Mouse (Mus musculus): ENCODE data around the gene Slx1b. TPM values are rescaled to one million over a fixed set of nuclear protein-coding genes. Genes with fewer than 3 reads are reported as not detected.

Gene Slx1b
- 15.2 TPM for polyA plus RNA-seq (2014; fragmentation: Illumina TruSeq; extraction: RNeasy Lipid Tissue Mini Kit (QIAGEN cat#74804); ENCODE audit: low read depth, low replicate concordance)

DNA sequence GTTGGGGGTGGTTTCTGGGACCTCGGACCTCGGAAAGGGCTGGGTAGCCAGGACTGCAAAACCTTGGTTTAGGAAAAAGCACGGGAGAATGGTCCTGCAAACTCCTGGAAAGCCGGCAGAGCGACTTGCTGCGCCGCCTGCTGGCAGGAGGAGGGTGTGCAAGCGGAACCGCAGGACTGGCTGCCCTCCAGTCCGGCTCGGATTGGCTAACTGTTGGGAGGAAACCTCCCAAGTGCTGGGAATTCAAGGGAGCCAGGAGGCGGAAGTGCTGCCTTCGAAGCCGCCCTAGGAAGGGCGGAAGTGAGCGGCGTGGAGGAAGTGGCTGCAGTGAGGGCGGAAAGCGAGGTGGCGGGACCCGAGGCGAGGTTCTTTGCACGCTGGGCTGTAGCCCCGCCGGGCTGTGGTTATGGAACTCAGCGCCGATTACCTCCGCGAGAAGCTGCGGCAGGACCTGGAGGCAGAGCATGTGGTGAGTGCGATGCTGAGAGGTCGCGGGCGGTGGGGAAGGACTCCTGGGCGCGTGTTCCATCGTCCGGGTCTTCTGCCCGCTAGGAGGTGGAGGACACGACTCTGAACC is at the start of gene Slx1b:
Gene Slx1b (minus strand): TSS at position 154 of the 577 bp plus-strand sequence.

DNA sequence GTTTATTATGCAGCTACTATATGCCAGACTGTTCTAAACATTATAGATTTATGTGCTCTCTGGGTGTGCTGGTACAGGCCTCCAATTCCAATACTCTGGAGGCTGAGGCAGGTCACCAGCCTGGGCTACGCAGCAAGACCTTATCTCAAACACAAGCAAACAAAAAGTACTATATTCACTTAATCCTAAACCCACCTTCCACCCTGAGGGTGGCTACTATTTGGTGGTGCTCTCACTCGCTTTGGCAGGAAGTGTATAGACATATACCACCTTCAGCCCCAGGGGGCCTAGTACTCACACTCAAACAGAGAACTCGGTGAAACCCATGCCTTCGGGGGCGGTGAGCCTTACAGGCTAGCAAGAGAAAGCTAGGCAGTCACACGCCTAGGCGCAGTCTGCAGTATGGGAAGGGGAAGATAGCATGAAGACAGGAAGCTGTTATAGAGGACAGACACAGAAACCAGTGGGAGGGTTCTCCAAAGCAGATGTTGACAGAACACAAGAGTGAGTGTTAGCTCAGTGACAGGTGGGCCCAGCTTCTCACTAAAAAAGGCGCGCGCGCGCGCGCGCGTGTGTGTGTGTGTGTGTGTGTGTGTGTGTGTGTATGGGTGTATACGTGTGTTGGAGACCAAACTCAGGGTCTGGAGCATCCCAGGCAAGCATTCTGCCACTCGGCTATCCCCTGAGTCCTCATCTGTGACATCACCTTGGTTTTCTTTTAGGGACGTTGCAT is 12.0 kb upstream of the Slx1b start, which contains the start of gene Coro1a:
Gene Coro1a (minus strand): TSS at position 346 of the 733 bp plus-strand sequence.

DNA sequence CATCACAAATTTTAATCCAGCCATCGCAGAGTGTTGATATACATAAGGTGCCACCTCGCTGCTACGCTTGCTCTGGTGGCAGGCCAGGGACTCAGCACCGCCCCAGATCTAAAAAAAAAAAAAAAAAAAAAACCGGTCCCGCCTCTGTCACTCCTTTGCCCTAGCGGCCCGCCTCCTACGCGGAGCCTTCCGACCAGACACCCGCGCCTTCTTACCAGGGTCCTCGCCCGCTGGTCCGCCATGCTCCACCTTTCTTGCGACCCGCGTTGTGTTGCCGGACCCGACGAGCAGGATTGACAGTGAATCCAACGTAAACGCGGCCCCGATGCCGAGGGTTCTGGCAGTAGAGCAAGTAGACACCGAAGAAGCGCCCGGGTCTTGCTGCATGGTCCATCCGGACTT is 373 bp downstream of the Slx1b start, which contains the start of gene Bola2:
Gene Bola2 (plus strand): TSS at position 192 of the 402 bp plus-strand sequence.

DNA sequence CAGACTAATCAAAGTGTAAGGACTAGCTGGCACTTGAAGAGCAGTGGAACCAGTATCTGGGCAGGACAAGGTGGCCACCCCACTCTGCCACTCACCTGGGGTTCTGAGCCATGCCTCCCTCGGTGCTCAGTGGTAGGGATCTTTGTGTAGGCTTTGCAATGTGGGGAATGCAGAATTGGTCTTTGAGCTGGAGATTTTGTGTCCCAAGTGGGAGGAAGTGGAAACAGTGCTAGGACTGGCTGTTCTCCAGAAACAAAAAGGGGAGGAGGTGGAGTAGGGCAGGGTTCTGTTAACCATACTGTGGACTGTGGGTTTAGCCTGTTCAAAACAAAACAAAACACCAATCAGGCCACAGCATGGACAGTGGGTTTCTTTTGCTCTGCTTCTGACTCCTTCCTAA is 19.4 kb downstream of the Slx1b start, which contains the start of gene Sult1a1:
Gene Sult1a1 (minus strand): TSS at position 226 of the 400 bp plus-strand sequence.

DNA sequence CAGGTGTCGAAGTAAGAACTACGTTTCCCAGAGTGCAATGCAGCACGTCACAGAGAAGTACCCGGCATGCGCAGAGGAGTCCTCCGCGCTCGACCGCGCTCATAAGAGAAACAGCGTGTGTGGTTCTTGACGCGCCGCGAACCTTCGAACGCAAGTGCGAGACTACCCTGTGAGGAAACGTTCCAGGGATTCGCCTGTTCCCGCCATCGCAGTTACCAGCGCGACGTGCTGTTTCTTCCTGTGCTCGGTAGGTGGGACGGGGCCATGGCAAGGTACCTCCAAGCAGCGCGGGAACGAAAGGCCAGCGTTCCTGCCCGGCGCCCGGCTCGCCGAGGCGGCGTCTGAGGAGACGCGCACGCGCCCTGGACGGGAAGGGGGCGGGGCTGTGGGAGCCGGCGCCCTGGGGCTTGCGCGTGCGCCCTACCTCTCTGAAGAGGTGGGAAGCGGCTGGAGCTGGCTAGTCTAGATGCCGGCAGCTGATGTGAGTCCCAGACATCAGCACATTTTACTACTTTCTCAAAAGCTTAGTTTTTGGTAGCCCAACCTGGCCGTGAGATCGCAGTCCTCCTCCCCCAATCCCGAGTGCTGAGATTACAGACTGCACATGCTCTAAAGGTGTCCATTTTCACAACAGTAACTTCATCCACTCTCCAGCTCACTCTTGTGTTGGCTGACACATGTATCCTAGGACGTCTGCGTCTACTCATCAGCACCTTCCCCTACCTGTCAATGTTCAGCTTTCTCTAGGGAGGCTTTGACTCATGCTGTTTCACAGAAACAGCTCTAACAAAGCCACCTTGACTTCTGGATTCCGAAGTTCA is 46.1 kb downstream of the Slx1b start, which contains the start of gene Sgf29:
Gene Sgf29 (plus strand): TSS at position 79 of the 821 bp plus-strand sequence.

Other genes starting within 250 kb of the Slx1b start
- 0.65 TPM for gene Atp2a1, start 232.7 kb downstream of the Slx1b start, polyA plus RNA-seq (2014; fragmentation: Illumina TruSeq; extraction: RNeasy Lipid Tissue Mini Kit (QIAGEN cat#74804); ENCODE audit: low read depth, low replicate concordance)
- gene Sh2b1, start 220.4 kb downstream of the Slx1b start, polyA plus RNA-seq (2014; fragmentation: Illumina TruSeq; extraction: RNeasy Lipid Tissue Mini Kit (QIAGEN cat#74804); ENCODE audit: low read depth, low replicate concordance): 33.4 TPM
- 73.7 TPM for gene Tufm, start 208.4 kb downstream of the Slx1b start, polyA plus RNA-seq (2014; fragmentation: Illumina TruSeq; extraction: RNeasy Lipid Tissue Mini Kit (QIAGEN cat#74804); ENCODE audit: low read depth, low replicate concordance)
- gene Atxn2l, start 192.3 kb downstream of the Slx1b start, polyA plus RNA-seq (2014; fragmentation: Illumina TruSeq; extraction: RNeasy Lipid Tissue Mini Kit (QIAGEN cat#74804); ENCODE audit: low read depth, low replicate concordance): 84.6 TPM
- 119 TPM for gene Eif3c, start 129.4 kb downstream of the Slx1b start, polyA plus RNA-seq (2014; fragmentation: Illumina TruSeq; extraction: RNeasy Lipid Tissue Mini Kit (QIAGEN cat#74804); ENCODE audit: low read depth, low replicate concordance)
- gene Apobr, start 110.8 kb downstream of the Slx1b start, polyA plus RNA-seq (2014; fragmentation: Illumina TruSeq; extraction: RNeasy Lipid Tissue Mini Kit (QIAGEN cat#74804); ENCODE audit: low read depth, low replicate concordance): 34.2 TPM
- 55.2 TPM for gene Cln3, start 110.0 kb downstream of the Slx1b start, polyA plus RNA-seq (2014; fragmentation: Illumina TruSeq; extraction: RNeasy Lipid Tissue Mini Kit (QIAGEN cat#74804); ENCODE audit: low read depth, low replicate concordance)
- 0.42 TPM for gene Il27, start 100.8 kb downstream of the Slx1b start, polyA plus RNA-seq (2014; fragmentation: Illumina TruSeq; extraction: RNeasy Lipid Tissue Mini Kit (QIAGEN cat#74804); ENCODE audit: low read depth, low replicate concordance)
- 112 TPM for gene Nupr1, start 64.9 kb downstream of the Slx1b start, polyA plus RNA-seq (2014; fragmentation: Illumina TruSeq; extraction: RNeasy Lipid Tissue Mini Kit (QIAGEN cat#74804); ENCODE audit: low read depth, low replicate concordance)
- gene Sgf29, start 46.5 kb downstream of the Slx1b start, polyA plus RNA-seq (2014; fragmentation: Illumina TruSeq; extraction: RNeasy Lipid Tissue Mini Kit (QIAGEN cat#74804); ENCODE audit: low read depth, low replicate concordance): 23.6 TPM
- gene Sult1a1, start 19.4 kb downstream of the Slx1b start, polyA plus RNA-seq (2014; fragmentation: Illumina TruSeq; extraction: RNeasy Lipid Tissue Mini Kit (QIAGEN cat#74804); ENCODE audit: low read depth, low replicate concordance): 157 TPM
- 28.1 TPM for gene Bola2, start 383 bp downstream of the Slx1b start, polyA plus RNA-seq (2014; fragmentation: Illumina TruSeq; extraction: RNeasy Lipid Tissue Mini Kit (QIAGEN cat#74804); ENCODE audit: low read depth, low replicate concordance)
- 29.4 TPM for gene Coro1a, start 12.0 kb upstream of the Slx1b start, polyA plus RNA-seq (2014; fragmentation: Illumina TruSeq; extraction: RNeasy Lipid Tissue Mini Kit (QIAGEN cat#74804); ENCODE audit: low read depth, low replicate concordance)
- 92.1 TPM for gene Mapk3, start 63.8 kb upstream of the Slx1b start, polyA plus RNA-seq (2014; fragmentation: Illumina TruSeq; extraction: RNeasy Lipid Tissue Mini Kit (QIAGEN cat#74804); ENCODE audit: low read depth, low replicate concordance)
- 3.7 TPM for gene Gdpd3, start 70.5 kb upstream of the Slx1b start, polyA plus RNA-seq (2014; fragmentation: Illumina TruSeq; extraction: RNeasy Lipid Tissue Mini Kit (QIAGEN cat#74804); ENCODE audit: low read depth, low replicate concordance)
- 135 TPM for gene Ypel3, start 81.2 kb upstream of the Slx1b start, polyA plus RNA-seq (2014; fragmentation: Illumina TruSeq; extraction: RNeasy Lipid Tissue Mini Kit (QIAGEN cat#74804); ENCODE audit: low read depth, low replicate concordance)
- 1.4 TPM for gene Tbx6, start 85.7 kb upstream of the Slx1b start, polyA plus RNA-seq (2014; fragmentation: Illumina TruSeq; extraction: RNeasy Lipid Tissue Mini Kit (QIAGEN cat#74804); ENCODE audit: low read depth, low replicate concordance)
- gene Ppp4c, start 96.7 kb upstream of the Slx1b start, polyA plus RNA-seq (2014; fragmentation: Illumina TruSeq; extraction: RNeasy Lipid Tissue Mini Kit (QIAGEN cat#74804); ENCODE audit: low read depth, low replicate concordance): 76.2 TPM
- gene Fam57b, start 101.9 kb upstream of the Slx1b start, polyA plus RNA-seq (2014; fragmentation: Illumina TruSeq; extraction: RNeasy Lipid Tissue Mini Kit (QIAGEN cat#74804); ENCODE audit: low read depth, low replicate concordance): 5.7 TPM
- gene 4930451I11Rik, start 135.9 kb upstream of the Slx1b start, polyA plus RNA-seq (2014; fragmentation: Illumina TruSeq; extraction: RNeasy Lipid Tissue Mini Kit (QIAGEN cat#74804); ENCODE audit: low read depth, low replicate concordance): 1.2 TPM
- gene Doc2a, start 151.6 kb upstream of the Slx1b start, polyA plus RNA-seq (2014; fragmentation: Illumina TruSeq; extraction: RNeasy Lipid Tissue Mini Kit (QIAGEN cat#74804); ENCODE audit: low read depth, low replicate concordance): not detected
- 20.1 TPM for gene Hirip3, start 166.2 kb upstream of the Slx1b start, polyA plus RNA-seq (2014; fragmentation: Illumina TruSeq; extraction: RNeasy Lipid Tissue Mini Kit (QIAGEN cat#74804); ENCODE audit: low read depth, low replicate concordance)
- gene Ino80e, start 166.6 kb upstream of the Slx1b start, polyA plus RNA-seq (2014; fragmentation: Illumina TruSeq; extraction: RNeasy Lipid Tissue Mini Kit (QIAGEN cat#74804); ENCODE audit: low read depth, low replicate concordance): 32.6 TPM
- gene Taok2, start 188.9 kb upstream of the Slx1b start, polyA plus RNA-seq (2014; fragmentation: Illumina TruSeq; extraction: RNeasy Lipid Tissue Mini Kit (QIAGEN cat#74804); ENCODE audit: low read depth, low replicate concordance): 53.1 TPM
- gene Tmem219, start 227.1 kb upstream of the Slx1b start, polyA plus RNA-seq (2014; fragmentation: Illumina TruSeq; extraction: RNeasy Lipid Tissue Mini Kit (QIAGEN cat#74804); ENCODE audit: low read depth, low replicate concordance): 58.2 TPM
- 12.5 TPM for gene Kctd13, start 233.1 kb upstream of the Slx1b start, polyA plus RNA-seq (2014; fragmentation: Illumina TruSeq; extraction: RNeasy Lipid Tissue Mini Kit (QIAGEN cat#74804); ENCODE audit: low read depth, low replicate concordance)